Mouse (Mus musculus): ENCODE measurements around the gene Fars2. TPM values are rescaled to one million over a fixed set of nuclear protein-coding genes. Genes with fewer than 3 reads are reported as not detected.
"Not testable (repeated sequence)": the region's sequence is repeated elsewhere in the genome, so short reads cannot be mapped to it uniquely, and the experiment has no call there.

The Fars2 gene
- total RNA-seq, 2 experiments from 2014 or later = 53.3 to 110 TPM

DNA sequence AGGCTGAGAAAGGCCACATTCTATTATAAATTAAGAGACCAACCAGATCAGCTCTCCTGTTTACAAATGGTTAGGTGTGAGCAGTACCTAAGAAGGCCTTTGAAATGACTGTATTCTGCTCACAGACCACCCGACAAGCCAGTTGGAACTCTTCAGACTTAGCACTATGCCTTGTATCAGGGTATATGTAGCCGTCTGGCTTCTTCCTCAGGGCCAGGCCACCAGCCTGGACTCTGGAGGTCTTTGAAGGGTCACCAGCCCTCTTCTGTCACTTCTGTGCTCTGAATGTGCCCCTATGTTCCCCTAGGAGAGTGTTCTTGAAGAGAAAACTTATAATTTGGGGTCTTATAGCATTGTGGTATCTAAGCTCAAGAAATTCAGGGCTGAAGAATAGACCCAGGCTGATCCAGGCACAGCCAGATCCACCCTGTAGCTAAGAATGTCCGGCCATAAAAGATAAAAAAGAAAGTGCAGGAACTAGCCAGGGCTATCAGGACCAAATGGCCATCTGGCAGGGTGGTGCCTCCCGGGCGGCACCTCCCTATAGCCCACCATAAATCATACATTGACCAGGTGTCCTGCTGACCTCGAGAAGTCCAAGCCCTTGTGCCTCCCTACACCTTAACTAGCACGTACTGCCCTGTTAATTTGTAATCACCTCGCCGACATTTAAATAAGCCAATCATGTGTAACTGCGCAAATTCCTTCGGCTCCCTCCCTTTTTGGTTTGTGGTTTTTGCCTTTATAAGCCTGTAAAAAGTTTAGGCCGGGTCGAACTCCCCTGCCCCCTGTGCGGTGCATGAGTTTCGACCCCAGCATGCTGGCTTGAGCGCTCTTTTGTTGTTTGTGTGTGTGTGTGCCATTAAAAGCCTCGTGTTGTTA is 308.9 kb downstream of the Fars2 start:
- not testable (repeated sequence) for ATAC-seq (replicated peaks; ENCODE audit: low FRiP score, low TSS enrichment, poor library complexity, severe bottlenecking)

- no peak for ATAC-seq (replicated peaks; ENCODE audit: low FRiP score, low TSS enrichment, poor library complexity, severe bottlenecking)
Observed at GRCm38 (mm10) chr13:36429500-36430189, 312.4 kb downstream of the Fars2 start.

DNA sequence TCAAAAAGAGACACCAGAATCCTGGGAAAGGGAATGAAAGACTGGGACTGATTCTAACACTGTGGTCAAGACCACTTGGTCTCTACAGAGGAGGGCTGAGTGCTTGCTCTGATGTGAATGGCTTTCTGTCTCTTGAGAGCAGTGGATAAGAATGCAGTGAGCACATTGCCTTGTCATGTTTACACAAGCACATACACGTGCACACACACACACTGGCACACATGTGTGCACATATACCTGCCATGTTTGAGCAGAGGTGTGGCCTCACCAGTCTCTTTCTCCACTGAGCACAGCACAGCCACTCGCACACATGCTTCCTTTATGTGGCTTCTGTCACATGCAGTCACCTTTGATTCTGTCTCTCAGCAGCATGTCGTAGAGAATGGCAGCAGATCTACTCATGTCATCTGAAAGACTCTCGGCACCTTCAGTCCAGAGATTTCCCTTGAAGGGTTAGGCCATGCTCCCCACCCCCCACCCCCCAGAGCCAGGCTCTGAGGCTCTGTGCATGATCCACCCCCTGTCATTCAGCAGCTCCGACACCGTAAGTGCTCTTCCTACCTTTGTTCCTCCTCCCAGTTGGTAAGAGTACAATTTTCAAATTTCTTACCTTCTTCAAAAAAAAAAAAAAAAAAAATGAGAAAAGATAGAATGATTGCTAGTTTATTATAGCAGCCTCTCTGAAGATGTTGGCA is 313.4 kb downstream of the Fars2 start:
- no peak for ATAC-seq (replicated peaks; ENCODE audit: low FRiP score, low TSS enrichment, poor library complexity, severe bottlenecking)

GRCm38 (mm10) chr13:36431974-36432518 is 314.8 kb downstream of the Fars2 start:
- no peak for ATAC-seq (replicated peaks; ENCODE audit: low FRiP score, low TSS enrichment, poor library complexity, severe bottlenecking)

GRCm38 (mm10) chr13:36444748-36445423 is 327.7 kb downstream of the Fars2 start:
- no peak for ATAC-seq (replicated peaks; ENCODE audit: low FRiP score, low TSS enrichment, poor library complexity, severe bottlenecking)

- no peak for ATAC-seq (replicated peaks; ENCODE audit: low FRiP score, low TSS enrichment, poor library complexity, severe bottlenecking)
Observed at GRCm38 (mm10) chr13:36447947-36448346, 330.7 kb downstream of the Fars2 start.

DNA sequence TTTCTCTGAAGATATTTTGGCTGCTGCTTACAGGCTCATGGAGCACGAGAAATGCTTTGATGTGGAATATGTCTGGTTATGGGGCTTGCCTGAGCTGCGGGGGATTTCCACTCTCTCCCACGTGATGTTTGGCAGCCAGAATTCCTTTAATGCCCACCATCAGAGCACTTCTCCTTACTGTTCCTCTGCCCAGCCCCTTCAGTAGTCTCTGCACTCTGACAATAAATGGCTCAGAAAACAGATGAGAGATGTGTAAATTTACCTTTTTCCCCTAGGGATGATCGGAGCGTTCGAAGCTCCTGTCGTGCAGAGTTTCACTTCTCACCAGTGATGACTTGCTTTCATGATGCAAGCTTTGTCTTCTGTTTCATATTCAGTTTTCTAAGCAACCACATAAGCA is 331.4 kb downstream of the Fars2 start:
- ATAC-seq (replicated peaks; ENCODE audit: low FRiP score, low TSS enrichment, poor library complexity, severe bottlenecking) = no peak

- ATAC-seq (replicated peaks; ENCODE audit: low FRiP score, low TSS enrichment, poor library complexity, severe bottlenecking) = no peak
Observed at GRCm38 (mm10) chr13:36451437-36451836, 334.2 kb downstream of the Fars2 start.

DNA sequence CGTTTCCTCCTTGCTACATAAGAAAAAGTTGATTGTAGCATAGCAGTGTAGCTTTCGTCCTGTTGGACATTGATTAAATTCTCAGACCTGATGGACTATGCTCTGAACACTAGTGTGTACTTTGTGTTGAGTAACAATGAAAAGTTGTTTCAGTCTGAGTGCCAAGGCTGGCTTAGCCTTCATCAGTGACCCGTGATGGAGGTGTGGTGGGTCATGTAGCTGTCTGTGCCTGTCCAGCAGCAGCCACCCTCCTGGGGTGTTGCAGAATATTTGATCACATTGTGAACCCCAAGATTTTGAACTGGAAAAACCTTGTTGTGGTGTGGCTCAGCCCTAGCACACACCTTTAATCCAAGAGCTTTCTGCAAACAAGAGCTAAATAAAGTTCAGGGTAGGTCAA is 343.3 kb downstream of the Fars2 start:
- ATAC-seq (replicated peaks; ENCODE audit: low FRiP score, low TSS enrichment, poor library complexity, severe bottlenecking) = no peak

DNA sequence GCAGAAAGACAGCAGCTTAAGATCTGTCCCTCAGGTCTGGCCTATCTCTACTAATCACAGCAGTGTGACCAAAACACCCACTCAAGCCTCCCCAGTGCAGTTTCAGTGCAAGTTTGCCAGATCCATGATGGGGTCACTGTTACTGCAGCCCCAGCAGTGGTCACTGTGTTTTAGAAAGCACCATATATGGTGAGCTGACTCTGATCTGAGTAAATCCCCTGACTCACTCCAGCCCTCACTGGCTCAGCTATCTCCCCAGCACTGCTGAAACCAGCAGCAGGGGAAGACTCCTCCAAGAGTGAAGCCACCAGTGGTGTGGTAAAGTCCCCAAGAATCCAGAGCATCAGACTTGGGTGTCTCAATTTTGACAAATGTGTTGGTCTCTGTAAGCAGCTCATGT is 346.5 kb downstream of the Fars2 start:
- no peak for ATAC-seq (replicated peaks; ENCODE audit: low FRiP score, low TSS enrichment, poor library complexity, severe bottlenecking)

DNA sequence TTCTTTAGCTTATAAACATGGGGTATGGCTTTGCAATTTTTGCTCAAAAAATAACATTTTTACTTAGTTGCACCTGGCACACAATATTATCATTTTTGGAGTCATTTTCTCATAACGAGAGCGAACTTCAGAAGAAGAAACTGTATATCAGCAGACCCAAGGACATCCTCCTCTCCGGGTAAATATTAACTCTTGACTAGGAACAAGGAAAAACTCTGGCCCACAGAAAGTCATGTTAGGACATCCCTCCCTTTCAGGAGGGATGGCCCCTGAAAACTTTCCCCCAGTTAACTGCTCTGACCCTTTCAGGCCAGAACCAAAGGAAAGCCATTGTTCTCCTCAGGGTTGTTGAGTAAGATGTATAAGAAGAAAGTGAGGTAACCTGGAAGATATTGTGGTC is 348.9 kb downstream of the Fars2 start:
- not testable (repeated sequence) for ATAC-seq (replicated peaks; ENCODE audit: low FRiP score, low TSS enrichment, poor library complexity, severe bottlenecking)

GRCm38 (mm10) chr13:36466515-36466921 is 349.3 kb downstream of the Fars2 start:
- ATAC-seq (replicated peaks; ENCODE audit: low FRiP score, low TSS enrichment, poor library complexity, severe bottlenecking) = no peak

- ATAC-seq (replicated peaks; ENCODE audit: low FRiP score, low TSS enrichment, poor library complexity, severe bottlenecking) = no peak
Observed at GRCm38 (mm10) chr13:36467849-36468248, 350.6 kb downstream of the Fars2 start.

DNA sequence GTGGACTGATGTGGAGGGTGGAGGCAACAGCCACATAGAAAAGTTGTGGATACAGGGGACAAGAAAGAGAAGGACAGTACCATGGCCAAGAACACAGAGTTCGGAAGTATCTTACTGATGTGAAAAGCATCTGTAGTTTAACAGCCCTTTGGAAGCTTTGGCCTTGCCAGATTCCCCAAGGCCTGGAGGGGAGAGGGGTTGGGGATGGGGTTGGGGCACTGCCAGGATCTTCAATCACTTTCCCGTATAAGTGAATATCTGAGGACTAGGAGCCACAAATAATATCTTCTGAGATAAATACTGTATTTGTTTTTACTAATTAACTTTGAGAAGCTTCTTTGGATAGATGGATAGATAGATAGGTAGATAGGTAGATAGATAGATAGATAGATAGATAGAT is 351.8 kb downstream of the Fars2 start:
- no peak for ATAC-seq (replicated peaks; ENCODE audit: low FRiP score, low TSS enrichment, poor library complexity, severe bottlenecking)

GRCm38 (mm10) chr13:36469412-36470125 is 352.4 kb downstream of the Fars2 start:
- no peak for ATAC-seq (replicated peaks; ENCODE audit: low FRiP score, low TSS enrichment, poor library complexity, severe bottlenecking)

DNA sequence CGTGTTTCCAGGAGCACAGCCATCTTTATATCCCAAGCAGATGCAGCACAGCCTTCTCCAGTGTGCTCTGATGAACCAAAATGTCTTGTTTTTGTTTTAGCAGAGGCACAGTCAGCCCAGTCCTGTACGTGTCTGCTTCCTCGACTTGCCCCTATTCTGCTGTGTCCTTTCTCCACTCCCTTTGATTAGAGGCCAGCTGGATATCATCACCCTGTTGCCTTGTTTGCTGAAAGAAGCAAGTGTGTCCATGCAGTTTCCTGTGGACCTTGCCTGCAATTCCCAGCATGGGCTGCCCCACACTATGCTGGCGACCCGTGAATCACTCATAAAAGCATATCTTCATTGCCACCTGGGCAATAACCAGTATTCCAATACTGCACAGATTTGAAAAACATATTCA is 360.4 kb downstream of the Fars2 start:
- ATAC-seq (replicated peaks; ENCODE audit: low FRiP score, low TSS enrichment, poor library complexity, severe bottlenecking) = no peak

- no peak for ATAC-seq (replicated peaks; ENCODE audit: low FRiP score, low TSS enrichment, poor library complexity, severe bottlenecking)
Observed at GRCm38 (mm10) chr13:36478243-36478642, 361.0 kb downstream of the Fars2 start.

DNA sequence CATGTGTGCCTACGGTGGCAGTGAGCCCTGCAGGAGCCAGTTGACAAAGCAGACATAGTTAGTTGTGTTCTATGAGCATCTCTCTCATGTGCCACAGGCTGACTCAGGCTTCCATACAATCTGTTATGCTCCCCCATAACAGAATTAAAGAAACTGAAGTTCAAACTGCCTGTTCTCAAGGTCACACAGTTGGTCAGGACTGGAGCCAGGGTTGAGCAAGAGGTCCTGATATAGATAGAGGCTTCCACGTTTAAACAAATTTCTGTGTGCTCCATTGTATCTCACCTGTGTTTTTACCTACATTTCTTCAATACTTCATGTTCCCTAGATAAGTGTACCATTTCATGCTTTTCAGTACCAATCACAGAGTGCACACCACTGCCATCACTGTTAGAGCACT is 362.9 kb downstream of the Fars2 start:
- ATAC-seq (replicated peaks; ENCODE audit: low FRiP score, low TSS enrichment, poor library complexity, severe bottlenecking) = no peak

DNA sequence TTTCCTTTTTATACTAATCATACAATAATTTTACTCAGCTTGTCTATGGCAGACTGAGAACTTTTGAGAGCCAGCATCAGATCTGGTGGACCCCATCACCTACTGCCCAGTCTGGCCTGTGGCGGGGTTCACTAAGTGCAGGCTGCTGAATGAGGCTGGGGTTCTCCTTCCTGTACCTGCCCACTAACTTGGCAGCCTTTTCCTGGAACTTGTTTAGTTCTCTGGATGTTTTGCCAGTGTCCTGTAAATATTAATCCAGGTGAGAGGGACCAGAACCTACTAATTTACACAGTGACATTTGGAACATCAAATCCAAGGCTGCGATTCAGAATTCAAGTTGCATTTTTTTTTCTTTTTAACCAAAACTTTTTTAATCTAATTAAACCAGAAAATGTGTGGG is 367.2 kb downstream of the Fars2 start:
- no peak for ATAC-seq (replicated peaks; ENCODE audit: low FRiP score, low TSS enrichment, poor library complexity, severe bottlenecking)

Data from megakaryocyte-erythroid progenitor cell, adult 5-6 weeks (primary cell).